Mouse (Mus musculus) left cerebral cortex, postnatal 25 days (tissue): Measurements from ENCODE around the gene E2f1. TPM values are rescaled to one million over a fixed set of nuclear protein-coding genes. Genes with fewer than 3 reads are reported as not detected.

Source experiments
- DNase-seq, 2 experiments: peaks; one replicate each; pipeline ENCODE4 v3.0.0; 2022; ENCODE audit warnings: low spot score in 2 of 2, mixed read lengths in 1 of 2
- intact Hi-C: fragments of 180-260 bp; cut with DNase I; formaldehyde crosslinking; loops from one replicate; pipeline ENCODE4 v1.15.1; 2025
- total RNA-seq, 2 experiments: library from RNA; stranded (reverse); gene quantifications; 2 replicates each; pipeline ENCODE4 v1.2.3; 2021

The E2f1 gene
- total RNA-seq, result 10 to 100 TPM in 1 of 2 experiments, 1 to 10 TPM in 1; 8.8 to 10.1 TPM

GRCm38 (mm10) chr2:154569836-154570286 lies at the start of gene E2f1:
E2f1 (minus strand) TSS chr2:154569892.
- DNase-seq, result peak; percentile 93 to 96
- intact Hi-C loops, result no loop called here

- DNase-seq, result no peak
- intact Hi-C loops, result no loop called here
Observed at GRCm38 (mm10) chr2:154617061-154617460, 47.4 kb upstream of the E2f1 start.

GRCm38 (mm10) chr2:154615674-154616073 lies 46.0 kb upstream of the E2f1 start:
- no peak for DNase-seq
- intact Hi-C loops, result no loop called here

GRCm38 (mm10) chr2:154614841-154615576 lies 45.3 kb upstream of the E2f1 start:
- intact Hi-C loops, result no loop called here
- DNase-seq, result no peak

- intact Hi-C loops, result loop anchor here (2.0 kb wide), 2 partner anchors 59 to 197 kb away; no protein-coding TSS in a partner anchor
- peak; percentile 88 to 89 for DNase-seq
Observed at GRCm38 (mm10) chr2:154613118-154614115, 43.7 kb upstream of the E2f1 start, which contains the start of the genes Zfp341 and 4930519P11Rik. Zfp341 (plus strand) TSS chr2:154613297. 4930519P11Rik (minus strand) TSS chr2:154613437.

- intact Hi-C loops, result no loop called here
- no peak for DNase-seq
Observed at GRCm38 (mm10) chr2:154609050-154609767, 39.5 kb upstream of the E2f1 start.

GRCm38 (mm10) chr2:154606965-154607364 lies 37.3 kb upstream of the E2f1 start:
- no peak for DNase-seq
- intact Hi-C loops, result no loop called here

- intact Hi-C loops, result no loop called here
- no peak for DNase-seq
Observed at GRCm38 (mm10) chr2:154604156-154604555, 34.5 kb upstream of the E2f1 start.

GRCm38 (mm10) chr2:154603638-154604153 lies 34.0 kb upstream of the E2f1 start, which contains the start of gene Pxmp4:
Pxmp4 (minus strand) TSS chr2:154603708.
- DNase-seq, result peak; percentile 100
- intact Hi-C loops, result no loop called here

GRCm38 (mm10) chr2:154603007-154603637 lies 33.4 kb upstream of the E2f1 start:
- DNase-seq, result no peak
- intact Hi-C loops, result no loop called here

- intact Hi-C loops, result no loop called here
- no peak for DNase-seq
Observed at GRCm38 (mm10) chr2:154601324-154601723, 31.6 kb upstream of the E2f1 start.

GRCm38 (mm10) chr2:154600586-154600985 lies 30.9 kb upstream of the E2f1 start:
- intact Hi-C loops, result no loop called here
- no peak for DNase-seq

GRCm38 (mm10) chr2:154597399-154597798 lies 27.7 kb upstream of the E2f1 start:
- intact Hi-C loops, result no loop called here
- no peak for DNase-seq

- DNase-seq, result peak in 1 of 2 experiments; percentile 56
- intact Hi-C loops, result no loop called here
Observed at GRCm38 (mm10) chr2:154595775-154596174, 26.1 kb upstream of the E2f1 start.

- no peak for DNase-seq
- intact Hi-C loops, result no loop called here
Observed at GRCm38 (mm10) chr2:154593025-154593424, 23.3 kb upstream of the E2f1 start.

- no peak for DNase-seq
- intact Hi-C loops, result no loop called here
Observed at GRCm38 (mm10) chr2:154591239-154591638, 21.5 kb upstream of the E2f1 start.

- intact Hi-C loops, result no loop called here
- DNase-seq, result peak in 1 of 2 experiments; percentile 80
Observed at GRCm38 (mm10) chr2:154589051-154589450, 19.4 kb upstream of the E2f1 start.

GRCm38 (mm10) chr2:154586405-154586804 lies 16.7 kb upstream of the E2f1 start:
- no peak for DNase-seq
- intact Hi-C loops, result no loop called here
